In genomic region chr2:69050189-69050588, GRCm38 (mm10) we compare ENCODE assay signal across 20 mouse cellular contexts.
"Had no signal": no experiment of that assay in that cellular context is flagged by ENCODE, and none has a peak within 500 bp of the region (broad histone marks: within the 10 kb centered on the region; RNA-seq: fewer than 3 reads in every experiment).

No protein-coding gene starts in this region.

- H3K27ac ChIP-seq: intestine, embryonic 15.5 days; kidney, embryonic 15.5 days; limb, embryonic 12.5 days; limb, embryonic 15.5 days; liver, embryonic 14.5 days; neural tube, embryonic 12.5 days; neural tube, embryonic 15.5 days; stomach, embryonic 15.5 days had no signal

- H3K9me3 ChIP-seq: intestine, embryonic 15.5 days; kidney, embryonic 15.5 days; limb, embryonic 12.5 days; limb, embryonic 15.5 days; neural tube, embryonic 12.5 days; neural tube, embryonic 15.5 days; stomach, embryonic 15.5 days had no signal

- H3K4me3 ChIP-seq: intestine, embryonic 15.5 days; kidney, embryonic 15.5 days; limb, embryonic 12.5 days; limb, embryonic 15.5 days; neural tube, embryonic 12.5 days; neural tube, embryonic 15.5 days; stomach, embryonic 15.5 days had no signal

- H3K36me3 ChIP-seq: intestine, embryonic 15.5 days; kidney, embryonic 15.5 days; limb, embryonic 12.5 days; limb, embryonic 15.5 days; neural tube, embryonic 15.5 days; stomach, embryonic 15.5 days had no signal

- H3K4me2 ChIP-seq: intestine, embryonic 15.5 days; kidney, embryonic 15.5 days; limb, embryonic 12.5 days; limb, embryonic 15.5 days; liver, embryonic 11.5 days; midbrain, embryonic 11.5 days; neural tube, embryonic 12.5 days; neural tube, embryonic 15.5 days; stomach, embryonic 15.5 days had no signal

- ATAC-seq: intestine, embryonic 15.5 days; liver, postnatal 0 days had no signal

- H3K27me3 ChIP-seq: intestine, embryonic 15.5 days; kidney, embryonic 15.5 days; limb, embryonic 12.5 days; limb, embryonic 15.5 days; neural tube, embryonic 12.5 days; neural tube, embryonic 15.5 days; stomach, embryonic 15.5 days had no signal

- DNase-seq: kidney, adult 11 months; kidney, adult 8-10 months; kidney, postnatal 14 days; kidney, postnatal 4 days; left cerebral cortex, postnatal 4 days; liver, postnatal 0 days; midbrain, embryonic 14.5 days; right cerebral cortex, postnatal 25 days; spleen, adult 18-20 months; thymus, postnatal 25 days had no signal

- H3K9ac ChIP-seq: intestine, embryonic 15.5 days; kidney, embryonic 15.5 days; limb, embryonic 12.5 days; limb, embryonic 15.5 days; liver, embryonic 14.5 days; liver, postnatal 0 days; neural tube, embryonic 12.5 days; neural tube, embryonic 15.5 days; stomach, embryonic 15.5 days had no signal
